Mouse (Mus musculus) c-Kit-positive CD71-negative TER-119-negative erythroid progenitor cells, embryonic 14.5 days (primary cell): ENCODE data around the gene Map4.

Experiments
- DNase-seq: peaks from one replicate; pipeline ENCODE4 v3.0.0-alpha.2; 2013; ENCODE audit warnings: low read depth

Map4 gene

DNA sequence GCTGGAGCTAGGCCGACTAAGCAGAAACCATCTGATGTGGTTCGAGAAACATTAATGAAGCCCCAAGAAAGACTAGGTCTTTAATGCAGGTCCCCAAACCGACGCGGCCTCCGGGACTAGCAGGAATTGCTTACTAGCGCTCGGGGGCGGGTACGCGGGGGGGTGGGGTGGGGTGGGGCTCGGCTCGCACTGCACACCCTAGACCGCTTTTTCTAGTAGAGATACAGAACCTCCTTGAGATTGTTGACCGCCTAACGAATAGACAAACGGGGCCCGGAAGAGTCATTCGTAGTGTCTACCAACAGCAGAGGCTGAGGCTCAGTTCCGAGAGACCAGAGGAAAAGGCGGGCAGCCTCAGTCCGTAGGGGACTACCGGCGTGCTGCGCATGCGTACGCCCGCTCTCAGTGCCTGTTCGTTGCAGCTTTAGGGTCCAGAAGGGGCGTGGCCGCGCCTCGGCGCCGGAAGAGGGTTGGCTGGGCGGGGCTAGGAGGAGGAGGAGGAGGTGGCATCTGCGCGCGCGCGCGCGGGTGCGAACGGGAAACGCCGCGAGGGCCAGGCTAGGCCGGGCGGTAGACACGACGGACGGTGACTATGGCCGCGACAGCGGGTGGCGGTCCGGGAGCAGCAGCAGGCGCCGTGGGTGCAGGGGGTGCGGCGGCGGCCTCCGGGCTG, 200.4 kb downstream of the Map4 start:
- DNase-seq: peak; percentile 99

DNA sequence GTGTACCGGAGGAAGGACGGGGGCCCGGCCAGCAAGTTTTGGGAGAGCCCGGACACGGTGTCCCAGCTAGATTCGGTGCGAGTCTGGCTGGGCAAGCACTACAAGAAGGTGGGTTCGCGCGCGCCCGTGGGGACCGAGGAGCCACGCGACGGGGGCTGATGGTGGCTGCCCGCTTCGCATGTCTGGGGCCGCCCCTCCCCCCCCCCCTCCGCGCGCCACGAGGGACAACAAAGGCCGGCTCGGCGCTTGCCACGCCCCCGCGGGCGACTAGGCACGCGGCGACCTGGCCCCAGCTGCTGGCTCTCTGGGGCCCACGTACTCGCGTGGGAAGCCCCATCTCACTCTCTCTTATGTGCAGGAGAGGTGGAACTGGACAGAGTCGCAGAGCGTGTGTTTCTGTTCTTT, 200.9 kb downstream of the Map4 start:
- DNase-seq: no peak

DNA sequence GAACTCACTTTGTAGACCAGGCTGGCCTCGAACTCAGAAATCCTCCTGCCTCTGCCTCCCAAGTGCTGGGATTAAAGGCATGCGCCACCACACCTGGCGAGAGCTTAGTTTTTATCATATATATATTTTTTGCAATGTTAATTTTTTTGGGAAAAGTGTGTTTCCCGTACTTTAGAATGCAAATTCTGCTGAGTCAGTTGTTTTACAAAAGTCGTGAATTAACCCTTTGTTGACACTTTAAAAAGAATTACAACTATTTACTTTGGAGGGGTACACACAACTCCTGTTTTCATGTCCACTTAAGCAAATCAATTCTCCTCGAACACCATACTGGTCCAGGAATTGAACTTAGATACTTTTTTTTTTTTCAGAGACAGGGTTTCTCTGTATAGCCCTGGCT, 201.7 kb downstream of the Map4 start:
- DNase-seq: no peak
